Mouse (Mus musculus) urinary bladder, postnatal 36 days (tissue): ENCODE data around the gene Baz1b.
A peak's percentile ranks its signal among the peaks of the same experiment; 100 is the strongest.

Source experiments
- DNase-seq, 2 experiments: peaks; one replicate each; pipeline ENCODE4 v3.0.0; 2022; ENCODE audit warnings: low spot score in 2 of 2, mixed read lengths in 1 of 2

The Baz1b gene

GRCm38 (mm10) chr5:135233166-135233920 is 46.3 kb downstream of the Baz1b start:
- no peak for DNase-seq

DNA sequence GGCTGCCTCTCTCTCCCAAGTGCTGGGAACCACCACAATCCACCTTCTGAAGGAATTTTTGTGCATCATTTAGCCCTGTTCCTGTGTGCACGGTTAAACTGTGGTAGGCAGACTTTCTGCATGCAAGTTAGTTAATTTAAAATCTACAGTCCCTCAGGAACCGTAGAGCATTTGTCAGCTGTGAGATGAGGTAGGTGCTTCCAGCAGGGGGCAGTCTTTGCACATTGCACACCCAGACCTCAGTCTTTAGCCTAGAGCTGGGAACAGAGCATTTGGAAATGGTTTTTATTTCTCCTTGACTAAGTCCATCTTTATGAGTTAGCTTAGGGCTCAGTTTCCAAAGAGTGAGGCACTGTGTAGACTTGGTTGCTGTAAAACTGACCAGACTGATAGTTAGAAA is 49.5 kb downstream of the Baz1b start:
- DNase-seq = peak; percentile 20 to 27

DNA sequence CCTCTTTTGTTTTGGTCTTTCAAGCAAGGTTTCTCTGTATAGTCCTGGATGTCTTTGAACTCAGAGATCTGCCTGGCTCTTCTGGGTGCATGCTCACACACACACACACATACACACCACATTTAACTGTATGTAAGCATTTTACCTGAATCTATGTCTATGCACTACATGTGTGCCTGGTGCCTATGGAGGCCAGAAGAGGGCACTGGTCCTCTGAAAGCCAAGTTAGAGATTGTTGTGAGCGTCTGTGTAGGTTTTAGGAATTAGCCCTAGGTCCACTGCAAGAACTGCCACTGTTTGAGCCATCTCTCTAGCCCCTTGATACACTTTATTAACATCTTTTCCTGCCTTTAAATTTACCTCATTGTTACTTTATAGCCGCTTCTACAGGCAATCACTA is 51.8 kb downstream of the Baz1b start:
- no peak for DNase-seq

DNA sequence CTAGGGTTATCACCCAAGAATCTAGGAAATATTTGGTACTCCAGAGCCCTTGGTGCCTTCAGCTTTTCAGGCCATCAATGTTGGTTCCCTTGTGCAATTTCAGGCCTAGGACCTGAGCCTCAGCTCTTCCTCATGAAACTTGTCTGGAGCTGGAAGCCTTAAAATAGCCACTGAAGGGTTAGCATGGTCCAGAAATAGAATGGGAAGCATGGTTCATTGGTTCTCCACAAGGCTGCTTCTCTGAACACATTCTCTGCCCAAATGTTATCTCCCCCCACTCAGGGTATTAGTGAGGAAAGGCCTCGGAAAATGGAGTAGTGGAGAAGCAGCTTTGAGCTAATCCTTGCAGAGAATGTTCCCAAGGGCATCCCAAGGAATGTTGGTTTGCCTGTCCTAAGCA is 54.4 kb downstream of the Baz1b start:
- no peak for DNase-seq

DNA sequence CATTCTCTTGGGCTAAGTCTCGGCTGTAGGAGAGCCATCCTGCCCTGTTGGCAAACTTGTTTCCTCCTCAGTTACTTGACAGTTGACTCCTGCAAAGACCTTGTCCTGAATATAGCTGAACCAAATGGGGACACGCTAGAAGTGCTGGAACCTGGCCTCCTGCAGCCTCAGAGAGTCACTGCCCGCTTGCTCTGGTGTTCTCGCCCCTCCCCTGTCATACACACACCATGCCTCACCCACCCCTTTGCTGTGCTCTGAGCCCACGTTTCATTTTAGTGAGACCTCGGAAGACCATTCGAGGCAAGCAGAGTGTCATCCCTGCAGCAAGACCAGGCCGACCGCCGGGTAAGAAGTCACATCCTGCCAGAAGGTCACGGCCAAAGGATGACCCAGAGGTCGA is 55.1 kb downstream of the Baz1b start:
- DNase-seq = no peak

DNA sequence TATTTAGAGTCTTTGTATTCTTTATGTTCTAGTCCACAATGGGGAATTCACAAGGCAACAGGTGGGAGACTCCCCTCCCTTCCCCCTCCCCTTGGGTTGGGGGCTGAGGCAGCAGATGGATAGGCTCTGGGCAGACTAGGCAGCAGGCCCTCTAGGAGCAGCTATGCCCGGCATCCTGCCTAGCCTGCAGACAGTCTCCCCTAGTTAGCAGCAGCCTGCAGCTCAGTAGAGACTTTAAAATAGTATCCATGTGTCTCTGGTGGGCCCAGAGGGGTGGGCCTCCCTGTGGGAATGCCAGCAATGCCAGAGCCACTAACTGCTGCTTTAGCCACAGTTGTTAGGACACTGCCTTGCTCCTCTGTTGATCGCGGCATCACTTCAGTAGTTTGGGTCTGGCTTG is 55.5 kb downstream of the Baz1b start:
- no peak for DNase-seq

DNA sequence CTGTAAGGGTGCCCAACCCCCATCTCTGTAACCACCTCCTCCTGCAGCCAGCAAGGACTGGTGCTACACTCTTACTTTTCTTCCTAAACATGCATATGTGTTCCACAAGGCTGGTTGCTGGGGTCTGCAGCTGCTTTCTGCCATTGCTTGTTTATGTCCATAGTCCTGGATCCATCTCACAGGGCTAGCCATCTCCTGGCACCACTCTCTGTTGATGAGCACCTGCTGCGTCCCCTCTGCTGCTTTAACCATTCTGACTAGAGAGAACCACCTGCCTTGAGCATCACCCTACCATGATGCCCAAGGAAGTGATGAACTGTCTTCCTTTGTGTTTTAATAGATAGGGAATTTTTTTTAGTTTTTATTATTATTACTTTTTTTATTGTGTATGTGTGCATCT is 56.1 kb downstream of the Baz1b start:
- DNase-seq = no peak

- DNase-seq = no peak
Measured at GRCm38 (mm10) chr5:135246531-135246930, 59.5 kb downstream of the Baz1b start.

- DNase-seq = no peak
Measured at GRCm38 (mm10) chr5:135247337-135247736, 60.3 kb downstream of the Baz1b start.

DNA sequence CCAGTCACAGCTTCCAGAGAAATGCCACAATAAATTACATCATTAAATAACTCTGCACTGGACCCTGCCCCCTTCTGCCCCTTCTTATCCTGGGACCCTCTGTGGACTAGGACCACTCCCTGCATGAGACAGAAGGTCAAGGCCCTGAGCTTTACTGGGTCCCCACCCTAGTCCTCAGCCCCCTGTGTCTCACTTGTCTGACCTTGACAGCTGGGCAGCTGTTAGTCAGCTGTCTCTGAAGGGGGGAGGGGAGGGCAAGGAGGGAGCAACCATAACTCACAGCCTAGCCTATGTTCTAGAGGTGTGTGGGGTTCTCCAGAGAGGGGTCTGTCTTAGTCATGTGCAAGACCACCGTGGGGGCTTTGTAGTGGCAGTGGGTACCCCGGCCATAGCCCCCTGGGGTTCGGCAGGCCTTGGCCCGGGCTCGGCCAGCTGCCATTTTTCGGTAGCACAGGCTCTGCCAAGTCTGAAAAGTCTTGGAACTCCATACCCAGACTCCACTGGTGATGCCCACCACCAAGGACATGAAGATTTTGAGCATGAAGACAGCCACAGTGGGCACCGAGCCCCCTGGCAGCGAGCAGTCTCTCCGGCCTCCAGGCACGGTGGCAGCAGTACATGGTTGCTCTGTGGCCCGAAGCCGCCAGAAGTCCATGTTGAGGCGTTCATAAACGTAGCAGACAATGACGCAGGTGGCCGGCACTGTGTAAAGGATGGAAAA is 62.1 kb downstream of the Baz1b start:
- no peak for DNase-seq

GRCm38 (mm10) chr5:135250186-135251078 is 63.4 kb downstream of the Baz1b start:
- peak in 1 of 2 experiments; percentile 1 for DNase-seq

- DNase-seq = peak; percentile 78
Measured at GRCm38 (mm10) chr5:135251079-135251454, 64.0 kb downstream of the Baz1b start, which contains the start of gene Fzd9. Gene Fzd9, minus strand, starts transcription at chr5:135251230.

DNA sequence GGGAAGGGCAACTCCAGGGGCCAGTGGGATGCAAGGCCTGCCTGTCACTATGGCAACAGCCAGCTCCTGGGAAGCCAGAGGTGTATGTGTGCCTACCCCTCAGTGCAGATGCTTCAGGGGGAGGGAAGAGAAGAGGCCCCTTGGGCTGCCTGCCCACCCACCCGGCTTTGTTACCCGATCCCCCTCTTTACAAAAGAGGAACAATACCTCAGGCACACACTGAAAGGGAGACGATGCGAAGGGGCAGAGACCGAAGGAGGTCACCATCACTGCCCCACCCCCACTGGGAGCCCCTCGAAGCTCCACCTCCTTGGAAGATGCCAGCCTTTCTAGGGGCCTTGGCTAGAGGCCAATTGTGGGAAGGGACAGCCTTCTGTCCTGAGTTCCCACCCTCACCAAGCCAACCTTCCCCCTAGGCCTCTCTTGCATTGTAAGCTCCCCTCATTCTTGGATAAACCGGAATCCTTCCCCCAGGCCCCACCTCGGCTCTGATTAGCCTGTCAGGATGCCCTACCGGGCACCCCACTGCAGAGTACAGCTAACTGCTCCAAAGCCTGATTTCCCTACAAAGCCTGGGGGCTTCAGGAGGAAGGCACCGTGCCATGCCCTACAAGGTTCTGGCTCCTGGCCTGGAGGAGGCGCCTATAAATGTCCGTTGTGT is 66.8 kb downstream of the Baz1b start:
- DNase-seq = no peak

DNA sequence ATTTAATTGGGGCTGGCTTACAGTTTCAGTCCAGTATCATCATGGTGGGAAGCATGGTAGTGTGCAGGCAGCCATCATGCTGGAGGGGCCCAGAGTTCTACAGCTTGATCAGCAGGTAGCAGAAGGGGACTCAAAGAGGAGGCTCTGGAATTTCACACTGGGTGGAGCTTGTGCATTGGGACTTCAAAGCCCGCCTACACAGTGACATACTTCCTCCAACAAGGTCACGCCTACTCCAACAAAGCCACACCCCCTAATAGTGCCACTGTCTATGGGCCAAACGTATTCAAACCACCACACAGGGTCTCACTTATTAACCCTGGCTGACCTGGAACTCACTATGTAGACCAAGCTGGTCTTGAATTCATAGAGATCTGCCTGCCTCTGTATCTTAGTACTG is 69.1 kb downstream of the Baz1b start:
- DNase-seq = no peak

- DNase-seq = no peak
Measured at GRCm38 (mm10) chr5:135257559-135257958, 70.5 kb downstream of the Baz1b start.

GRCm38 (mm10) chr5:135258280-135259150 is 71.5 kb downstream of the Baz1b start:
- no peak for DNase-seq

GRCm38 (mm10) chr5:135263866-135264503 is 76.9 kb downstream of the Baz1b start:
- no peak for DNase-seq

- no peak for DNase-seq
Measured at GRCm38 (mm10) chr5:135264548-135264947, 77.5 kb downstream of the Baz1b start.

DNA sequence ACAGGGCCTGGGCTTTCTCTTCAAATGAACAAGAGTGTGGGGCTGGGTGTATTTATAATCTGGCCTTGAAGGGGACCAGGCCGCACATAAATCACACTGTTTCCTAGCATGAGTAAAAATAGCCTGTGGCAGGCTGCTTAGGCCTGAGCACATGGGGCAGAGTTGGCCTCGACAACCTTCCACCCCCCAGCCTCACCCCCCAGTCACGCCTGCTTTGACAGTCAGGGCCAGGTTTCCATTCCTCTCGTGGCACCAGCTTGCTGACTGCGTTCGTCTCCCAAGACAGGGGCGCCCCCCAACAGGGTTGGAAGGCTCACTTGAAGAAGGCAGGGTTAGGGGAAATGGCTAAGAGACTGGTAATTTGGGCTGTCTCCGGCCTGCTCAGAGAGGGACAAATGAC is 82.4 kb downstream of the Baz1b start:
- DNase-seq = no peak

DNA sequence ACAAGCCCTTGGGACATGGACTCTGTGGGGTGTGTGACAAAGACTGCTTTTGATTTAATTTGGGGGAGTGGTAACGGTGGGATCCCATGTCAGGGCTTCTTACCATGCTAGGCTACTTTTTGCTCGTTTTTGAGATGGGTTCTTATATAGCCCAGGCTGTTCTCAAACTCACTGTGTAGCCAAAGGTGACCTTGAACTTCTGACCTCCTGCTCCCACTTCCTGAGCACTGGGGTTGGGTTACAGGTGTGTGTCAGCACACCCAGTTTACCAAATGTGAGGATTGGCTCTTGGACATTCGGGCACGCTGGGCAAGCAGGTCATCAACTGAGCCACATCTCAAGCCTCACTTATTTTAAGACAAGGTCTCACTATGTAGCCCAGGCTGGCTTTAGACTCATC is 83.3 kb downstream of the Baz1b start:
- no peak for DNase-seq
